Mouse (Mus musculus) gastrocnemius, adult 8-10 months (tissue): ENCODE results near the gene Thada. TPM values are rescaled to one million over a fixed set of nuclear protein-coding genes. Genes with fewer than 3 reads are reported as not detected.

ENCODE experiments used
- DNase-seq, 2 experiments: peaks; one replicate each; pipeline ENCODE4 v3.0.0; 2022; ENCODE audit warnings: low spot score in 2 of 2
- total RNA-seq, 4 experiments: library from RNA; stranded (reverse); gene quantifications; 2 replicates each; pipeline ENCODE4 v1.2.4; 2022

Gene Thada
- total RNA-seq, 4 experiments from 2014 or later = 4.4 to 6.3 (median 5.6) TPM

GRCm38 (mm10) chr17:84372411-84373045 is 93.5 kb downstream of the Thada start:
- DNase-seq = no peak

GRCm38 (mm10) chr17:84370385-84370784 is 95.6 kb downstream of the Thada start:
- no peak for DNase-seq

- no peak for DNase-seq
These were observed 96.2 kb downstream of the Thada start for GRCm38 (mm10) chr17:84369769-84370168.

GRCm38 (mm10) chr17:84368213-84369014 is 97.6 kb downstream of the Thada start:
- DNase-seq = no peak

- DNase-seq = peak in 1 of 2 experiments; percentile 16
These were observed 98.3 kb downstream of the Thada start for GRCm38 (mm10) chr17:84367663-84368062.

- DNase-seq = no peak
These were observed 100.2 kb downstream of the Thada start for GRCm38 (mm10) chr17:84365791-84366301.

- no peak for DNase-seq
These were observed 100.8 kb downstream of the Thada start for GRCm38 (mm10) chr17:84365006-84365716.

GRCm38 (mm10) chr17:84363444-84363843 is 102.6 kb downstream of the Thada start:
- DNase-seq = no peak

GRCm38 (mm10) chr17:84362581-84363286 is 103.3 kb downstream of the Thada start:
- peak; percentile 16 to 30 for DNase-seq

- DNase-seq = no peak
These were observed 105.0 kb downstream of the Thada start for GRCm38 (mm10) chr17:84361006-84361405.

GRCm38 (mm10) chr17:84359810-84360209 is 106.2 kb downstream of the Thada start:
- DNase-seq = no peak

- no peak for DNase-seq
These were observed 106.9 kb downstream of the Thada start for GRCm38 (mm10) chr17:84358951-84359644.

- no peak for DNase-seq
These were observed 108.2 kb downstream of the Thada start for GRCm38 (mm10) chr17:84357776-84358175.

- DNase-seq = no peak
These were observed 109.7 kb downstream of the Thada start for GRCm38 (mm10) chr17:84356056-84356887.

- no peak for DNase-seq
These were observed 111.0 kb downstream of the Thada start for GRCm38 (mm10) chr17:84355006-84355405.

- DNase-seq = no peak
These were observed 112.1 kb downstream of the Thada start for GRCm38 (mm10) chr17:84353902-84354311.

- DNase-seq = no peak
These were observed 112.6 kb downstream of the Thada start for GRCm38 (mm10) chr17:84353224-84353901.

GRCm38 (mm10) chr17:84352790-84353154 is 113.2 kb downstream of the Thada start:
- no peak for DNase-seq
